Mouse (Mus musculus) kidney, adult 2 months (tissue): ENCODE measurements around the gene Pepd.

ENCODE experiments used
- CTCF ChIP-seq: fragments of 200-500 bp; conservative IDR thresholded peaks from 2 replicates; pipeline ENCODE4 v1.5.1; 2011; ENCODE audit warnings: low read depth, mild to moderate bottlenecking, control low read depth, low read length, moderate library complexity, mixed read lengths; ENCODE audit not compliant: insufficient read depth, insufficient read length
- POLR2A ChIP-seq: fragments of 200-500 bp; IDR thresholded peaks from one replicate; pipeline ENCODE4 v1.6.1; 2011; ENCODE audit warnings: low read depth, low read length, control low read depth

DNA sequence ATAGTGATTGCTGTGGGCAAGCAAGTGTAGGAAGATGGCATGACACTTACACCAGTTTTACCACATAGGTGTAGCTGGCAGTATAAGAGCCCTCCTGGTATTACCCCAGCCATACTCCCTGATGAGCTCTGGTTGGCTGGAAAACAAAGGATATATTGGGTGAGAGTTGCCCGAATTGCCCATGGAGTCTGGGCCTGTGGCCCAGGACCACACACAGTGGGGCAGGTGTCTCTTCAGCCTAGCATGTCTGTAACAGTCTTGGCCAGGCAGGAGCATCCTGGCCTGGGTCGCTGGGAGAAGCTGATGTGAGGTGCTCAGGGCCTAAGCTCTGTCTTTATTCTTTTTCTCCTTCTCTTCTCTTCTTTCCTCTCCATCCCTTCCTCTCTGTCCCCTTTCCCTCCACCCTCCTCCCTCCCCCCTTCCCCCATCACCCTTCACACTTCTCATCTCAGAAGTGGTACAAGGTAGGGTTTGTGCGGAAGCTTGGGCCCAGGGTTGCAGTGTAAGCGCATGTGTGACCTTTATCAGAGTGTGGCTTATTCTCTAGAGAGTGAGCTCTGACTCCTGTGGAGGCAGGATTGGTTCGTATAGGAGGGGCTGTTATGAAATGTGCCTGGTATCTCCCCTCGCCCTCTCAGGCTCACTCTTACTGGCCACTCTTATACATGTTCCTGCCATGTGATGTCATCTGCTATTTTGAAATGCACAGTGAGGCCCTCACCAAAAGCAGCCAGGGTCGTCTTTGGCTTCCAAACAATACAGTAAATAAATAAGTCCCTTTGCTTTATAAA lies 83.9 kb downstream of the Pepd start:
- TF ChIP-seq CTCF (no peak), POLR2A (no peak)
